Mouse (Mus musculus) large intestine, adult 2 months (tissue): ENCODE measurements around the gene Gsto1. TPM values are rescaled to one million over a fixed set of nuclear protein-coding genes. Genes with fewer than 3 reads are reported as not detected.

ENCODE experiments used
- DNase-seq: peaks from one replicate; pipeline ENCODE4 v3.0.0-alpha.2; 2012; ENCODE audit warnings: low read depth, low spot score
- WGBS: fragments of 180-500 bp; shearing (Covaris S2); methylation state at CpG from one replicate; pipeline ENCODE4 v1.1.7; 2018; 5-methylcytosine and 5-hydroxymethylcytosine counted together
- polyA plus RNA-seq: library from polyadenylated mRNA; depleted of rRNA; stranded (reverse); fragments of >200 nt; gene quantifications from 2 replicates; pipeline ENCODE4 v1.2.3, GENCODE M21; 2012; rRNA removed

The Gsto1 gene
- polyA plus RNA-seq, 1 experiment, result 222 TPM

DNA sequence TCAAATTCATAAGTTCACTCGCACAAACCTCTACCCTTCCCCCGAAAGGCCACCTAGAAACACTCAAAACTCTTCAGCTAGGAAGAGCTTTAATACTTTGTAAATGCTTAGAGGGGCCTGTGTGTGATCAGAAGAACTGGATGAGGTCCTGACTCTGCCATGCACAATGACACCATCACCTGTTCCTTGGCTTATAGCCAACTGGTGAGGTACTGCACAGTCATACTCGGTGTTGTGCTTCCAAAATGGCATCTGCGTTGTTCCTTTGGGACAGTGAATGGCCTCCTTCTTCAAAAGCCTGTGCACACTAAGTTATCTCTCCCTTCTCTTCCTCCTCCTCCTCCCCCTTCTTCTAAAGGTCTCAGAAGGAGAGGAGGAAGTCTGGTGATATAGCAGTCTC is 56.0 kb downstream of the Gsto1 start:
- DNase-seq, result no peak
- WGBS, result 75% methylated on average over 4 of the region's 4 CpGs

DNA sequence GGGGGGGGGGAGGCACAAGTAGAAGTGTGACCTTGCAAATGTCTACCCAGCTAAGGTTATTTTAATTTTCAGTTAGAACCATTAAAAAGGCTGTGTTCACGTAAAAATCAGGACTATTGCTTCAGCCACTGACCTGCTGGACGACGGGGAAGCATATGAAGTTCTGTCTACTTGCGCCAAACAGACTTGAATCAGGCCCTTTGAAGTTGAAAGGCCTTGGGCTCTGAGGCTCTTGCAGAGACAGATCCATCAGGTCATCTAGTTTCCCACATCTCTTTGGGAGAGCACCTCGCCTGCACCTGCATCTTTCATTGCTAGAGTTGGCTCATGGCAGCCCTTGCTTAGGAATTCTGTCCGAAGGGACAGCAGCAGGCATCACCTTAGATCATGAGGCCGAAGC is 58.6 kb downstream of the Gsto1 start:
- DNase-seq, result no peak
- WGBS, result 93% methylated on average over 7 of the region's 7 CpGs

- DNase-seq, result no peak
- WGBS, result 90% methylated on average over 4 of the region's 4 CpGs
Observed at GRCm38 (mm10) chr19:47914191-47914590, 59.4 kb downstream of the Gsto1 start.

Other genes with a start within 250 kb of the Gsto1 start
- gene Col17a1, start 162.9 kb upstream of the Gsto1 start, polyA plus RNA-seq, result 0.09 and 0.23 TPM in 2 replicates
- gene Sfr1, start 123.3 kb upstream of the Gsto1 start, polyA plus RNA-seq, result 28.7 and 34.7 TPM in 2 replicates
- gene Gsto2, start 10.6 kb downstream of the Gsto1 start, polyA plus RNA-seq, result 0.26 and 0.41 TPM in 2 replicates
- 0.12 TPM in 1 of 2 replicates, not detected in the other for gene Cfap43, start 64.3 kb downstream of the Gsto1 start, polyA plus RNA-seq
- gene Itprip, start 64.3 kb downstream of the Gsto1 start, polyA plus RNA-seq, result 3.6 and 3.9 TPM in 2 replicates
- not detected in 2 replicates for gene Cfap58, start 82.7 kb downstream of the Gsto1 start, polyA plus RNA-seq